Mouse (Mus musculus) embryonic facial prominence, embryonic 12.5 days (tissue): ENCODE measurements around the gene Rnf183. TPM values are rescaled to one million over a fixed set of nuclear protein-coding genes. Genes with fewer than 3 reads are reported as not detected.
A peak's percentile ranks its signal among the peaks of the same experiment; 100 is the strongest.
"Not testable (repeated sequence)": the region's sequence is repeated elsewhere in the genome, so short reads cannot be mapped to it uniquely, and the experiment has no call there.

Experiments
- ATAC-seq: fragments of 200-750 bp; cut with Nextera tagmentation; 2 replicates; pipeline ENCODE4 v1.8.0; 2017; ENCODE audit not compliant: insufficient number of reproducible peaks, insufficient read depth, low FRiP score, low TSS enrichment
- H3K27ac ChIP-seq: fragments of 300-500 bp; sonication (generic); 2 replicates; pipeline ENCODE4 v1.5.1; 2016; ENCODE audit warnings: mild to moderate bottlenecking
- H3K27me3 ChIP-seq: fragments of 300-500 bp; sonication (generic); 2 replicates; pipeline ENCODE4 v1.6.1; 2016; ENCODE audit warnings: mild to moderate bottlenecking, moderate library complexity
- H3K36me3 ChIP-seq: fragments of 300-500 bp; sonication (generic); 2 replicates; pipeline ENCODE4 v1.6.1; 2016; ENCODE audit warnings: mild to moderate bottlenecking
- H3K4me1 ChIP-seq: fragments of 300-500 bp; sonication (generic); 2 replicates; pipeline ENCODE4 v1.6.1; 2016
- H3K4me2 ChIP-seq: fragments of 300-500 bp; sonication (generic); replicated peaks from 2 replicates; pipeline ENCODE4 v1.6.1; 2016; ENCODE audit warnings: mild to moderate bottlenecking, moderate library complexity
- H3K4me3 ChIP-seq: fragments of 300-500 bp; sonication (generic); 2 replicates; pipeline ENCODE4 v1.5.1; 2016; ENCODE audit warnings: mild to moderate bottlenecking
- H3K9ac ChIP-seq: fragments of 300-500 bp; sonication (generic); 2 replicates; pipeline ENCODE4 v1.6.1; 2016; ENCODE audit warnings: mild to moderate bottlenecking, moderate library complexity
- H3K9me3 ChIP-seq: fragments of 300-500 bp; sonication (generic); 2 replicates; pipeline ENCODE4 v1.6.1; 2016; ENCODE audit warnings: mild to moderate bottlenecking, moderate library complexity
- WGBS: fragments of 180-500 bp; shearing (Covaris S2); methylation state at CpG from one replicate; pipeline ENCODE4 v1.1.7; 2016; 5-methylcytosine and 5-hydroxymethylcytosine counted together
- polyA plus RNA-seq: library from polyadenylated mRNA; unstranded; fragments of >200 nt; fragmentation: Nextera tagmentation; extraction: Ambion mirVana; gene quantifications from 2 replicates; pipeline ENCODE4 v1.2.1, GENCODE M21; 2016

Gene Rnf183
- not detected in 2 replicates for polyA plus RNA-seq

DNA sequence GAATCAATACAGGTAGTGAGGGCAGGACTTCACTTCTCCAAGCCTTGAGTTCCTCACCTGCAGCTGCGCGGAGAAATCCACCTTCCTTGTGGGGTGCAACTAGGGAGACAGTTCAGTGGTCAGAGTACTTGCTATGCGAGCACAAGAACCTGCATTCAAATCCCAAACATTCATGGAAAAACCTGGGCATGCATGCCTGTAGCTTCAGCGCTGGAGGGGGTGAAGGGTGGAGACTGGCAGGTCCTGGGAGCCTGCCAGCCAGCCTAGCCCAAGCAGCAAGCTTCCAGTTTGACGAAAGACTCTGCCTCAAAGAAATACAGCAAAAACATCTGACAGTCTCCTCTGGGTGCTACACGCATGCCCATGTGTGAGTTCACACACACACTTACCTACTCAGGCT, at the start of gene Rnf183:
Rnf183 (minus strand) TSS at position 172 of the 400 bp plus-strand sequence.
- Histone ChIP-seq H3K27ac (no peak within 1 kb of the TSS), H3K9me3 (no peaks in the 10 kb centered on the region), H3K9ac (no peak within 1 kb of the TSS), H3K4me2 (no peak within 1 kb of the TSS), H3K27me3 (no peaks in the 10 kb centered on the region), H3K4me3 (no peak within 1 kb of the TSS), H3K4me1 (no peaks in the 10 kb centered on the region), H3K36me3 (no peaks in the 10 kb centered on the region)
- 79% methylated on average over 6 of the region's 6 CpGs for WGBS
- ATAC-seq = no peak

DNA sequence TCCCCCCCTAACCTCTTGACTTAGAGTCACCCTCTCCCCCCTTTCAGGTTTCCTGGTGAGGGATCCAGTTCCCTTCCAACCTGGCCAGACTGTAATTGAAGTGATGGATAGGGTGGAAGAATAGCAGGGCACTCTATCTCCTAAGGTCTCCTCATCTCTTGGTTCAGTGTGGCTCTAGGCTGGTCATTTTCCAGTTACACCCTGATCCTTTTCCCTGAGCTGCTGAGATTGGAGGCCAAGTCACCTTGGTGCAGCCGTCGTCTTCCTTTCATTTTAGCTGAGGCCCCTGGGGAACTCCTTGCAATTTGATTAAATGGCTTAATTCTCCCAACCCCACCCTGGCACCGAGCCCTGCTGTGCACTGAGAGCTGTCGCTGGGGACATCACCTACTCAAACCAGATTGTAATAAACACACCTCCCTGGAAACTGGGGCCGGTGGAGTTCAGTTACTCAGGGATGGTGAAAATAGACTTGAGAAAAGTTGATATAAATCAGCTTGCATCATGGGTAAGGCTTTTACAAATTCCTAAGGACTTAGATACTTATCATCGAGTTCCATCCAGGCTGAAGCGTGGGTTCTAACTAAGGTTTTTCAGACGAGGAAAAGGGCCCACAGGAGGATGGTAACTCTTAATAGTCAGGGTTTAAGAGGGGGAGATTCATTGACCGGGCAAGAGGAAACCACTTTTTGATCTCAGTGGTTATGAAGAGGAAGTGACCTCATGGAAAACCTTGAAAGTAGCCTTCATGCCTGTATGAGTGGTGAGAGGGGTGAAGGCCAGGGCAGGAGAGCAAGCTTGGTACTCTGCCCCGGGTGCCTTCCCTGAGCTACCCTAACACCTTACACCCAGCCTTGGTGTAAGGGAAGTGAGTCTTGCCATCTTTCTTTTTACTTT, 45.9 kb upstream of the Rnf183 start:
- Histone ChIP-seq H3K4me2 (no peak overlapping the region), H3K4me1 (peaks cover 11% of the 10 kb centered on the region), H3K27ac (no peak overlapping the region), H3K9ac (no peak overlapping the region), H3K9me3 (no peaks in the 10 kb centered on the region), H3K36me3 (no peaks in the 10 kb centered on the region), H3K27me3 (peaks cover 27% of the 10 kb centered on the region), H3K4me3 (peak overlapping the region; percentile 44; the same call in 1 of the 2 replicates)
- WGBS = 45% methylated on average over 10 of the region's 10 CpGs
- no peak for ATAC-seq

- 3% methylated on average over 71 of the region's 71 CpGs for WGBS
- Histone ChIP-seq H3K27ac (no peak within 1 kb of the TSS), H3K9ac (no peak within 1 kb of the TSS), H3K4me2 (peak within 1 kb of the TSS; percentile 88), H3K27me3 (peaks cover 27% of the 10 kb centered on the region), H3K36me3 (no peaks in the 10 kb centered on the region), H3K9me3 (no peaks in the 10 kb centered on the region), H3K4me1 (peaks cover 11% of the 10 kb centered on the region), H3K4me3 (peak within 1 kb of the TSS; percentile 44)
- peak; percentile 42; the same call in 1 of the 2 replicates for ATAC-seq
Observed at GRCm38 (mm10) chr4:62479937-62480708, 45.1 kb upstream of the Rnf183 start, which contains the start of gene Bspry. Gene Bspry, plus strand, starts transcription at chr4:62480053.

- Histone ChIP-seq H3K27me3 (peaks cover 27% of the 10 kb centered on the region), H3K4me1 (peaks cover 11% of the 10 kb centered on the region), H3K4me3 (peak overlapping the region; percentile 44), H3K4me2 (peak overlapping the region; percentile 88)
- H3K9me3 ChIP-seq, H3K9ac ChIP-seq, H3K36me3 ChIP-seq, H3K27ac ChIP-seq, ATAC-seq: not testable (repeated sequence)
- 13% methylated on average over 11 of the region's 11 CpGs for WGBS
Observed at GRCm38 (mm10) chr4:62479593-62479936, 44.5 kb upstream of the Rnf183 start.

DNA sequence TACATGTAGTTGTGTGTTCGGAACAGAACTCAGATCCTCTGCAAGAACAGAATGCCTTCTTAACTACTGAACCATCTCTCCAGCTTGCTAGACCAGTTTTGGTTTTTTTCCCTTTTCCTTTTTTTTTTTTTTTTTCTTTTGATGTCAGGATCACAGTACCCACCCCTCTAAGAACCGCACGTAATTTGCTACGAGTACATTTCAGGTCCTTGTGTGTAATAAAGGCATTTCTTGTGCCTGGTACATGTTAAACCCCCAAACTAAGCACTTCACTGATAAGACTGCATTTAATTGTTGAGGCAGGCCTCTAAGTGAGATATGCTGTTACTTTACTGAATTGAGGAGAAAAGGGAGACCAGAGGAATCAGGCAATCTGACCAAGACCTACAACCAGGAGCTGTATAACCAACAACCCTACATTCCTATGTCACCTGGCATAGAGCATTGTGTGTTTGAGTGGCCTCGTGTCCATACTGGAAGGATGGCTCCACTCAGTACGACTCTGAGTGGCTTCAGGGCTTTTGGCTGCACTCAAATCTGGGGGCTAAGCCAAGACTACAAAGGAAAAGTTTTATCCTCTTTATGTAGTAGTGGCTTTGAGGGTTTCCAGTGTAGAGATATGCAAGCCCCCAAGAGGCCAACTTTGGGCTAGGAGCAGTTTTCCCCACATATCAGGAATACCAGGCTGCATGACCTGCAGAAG, 42.6 kb upstream of the Rnf183 start:
- Histone ChIP-seq H3K27ac (no peak overlapping the region), H3K4me3 (no peak overlapping the region), H3K4me1 (peaks cover 11% of the 10 kb centered on the region), H3K36me3 (no peaks in the 10 kb centered on the region), H3K27me3 (peaks cover 25% of the 10 kb centered on the region), H3K9me3 (no peaks in the 10 kb centered on the region), H3K9ac (no peak overlapping the region), H3K4me2 (no peak overlapping the region)
- no peak for ATAC-seq
- 79% methylated on average over 6 of the region's 6 CpGs for WGBS

DNA sequence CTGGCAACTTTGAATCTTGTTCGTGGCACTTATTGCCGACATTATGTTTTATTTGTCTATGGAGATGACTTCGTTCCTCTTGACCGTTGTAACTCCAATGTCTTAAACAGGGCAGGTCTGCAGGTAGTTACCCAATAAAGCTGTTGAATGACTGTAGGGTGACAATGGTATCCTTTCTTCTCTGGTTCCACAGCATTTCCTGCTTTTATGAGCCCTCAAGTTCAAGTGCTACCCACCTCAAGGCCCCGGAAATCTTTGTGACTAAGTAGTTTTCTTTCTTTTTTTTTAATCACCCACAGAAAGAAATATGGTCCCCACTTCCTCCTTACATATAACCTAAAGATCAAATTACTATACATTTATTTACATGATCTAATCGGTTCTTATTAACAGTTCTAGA, 40.7 kb upstream of the Rnf183 start:
- Histone ChIP-seq H3K9ac (no peak overlapping the region), H3K27ac (no peak overlapping the region), H3K4me3 (no peak overlapping the region), H3K9me3 (no peaks in the 10 kb centered on the region), H3K36me3 (no peaks in the 10 kb centered on the region), H3K4me2 (no peak overlapping the region), H3K4me1 (peaks cover 11% of the 10 kb centered on the region), H3K27me3 (peaks cover 24% of the 10 kb centered on the region)
- 87% methylated on average over 6 of the region's 6 CpGs for WGBS
- ATAC-seq = no peak

DNA sequence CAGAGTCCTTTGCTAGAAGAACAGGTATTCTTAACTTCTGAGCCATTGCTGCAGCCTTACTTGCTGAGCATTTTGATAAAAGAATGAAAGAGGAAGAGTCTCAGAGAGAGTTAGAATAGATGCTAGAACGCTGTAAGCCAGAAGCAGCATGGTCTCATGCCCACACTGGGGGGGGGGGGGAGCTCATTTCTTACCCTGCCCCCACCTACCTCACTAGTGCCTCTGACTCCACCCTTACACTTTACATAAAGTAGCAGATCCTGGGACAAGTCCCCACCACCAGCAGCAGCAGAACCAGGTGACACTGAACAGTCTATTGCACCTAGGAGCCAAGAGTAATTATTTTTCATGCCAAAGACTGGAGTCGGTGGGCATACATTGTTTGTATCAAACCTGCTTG, 40.1 kb upstream of the Rnf183 start:
- no peak overlapping the region for H3K4me3 ChIP-seq
- H3K36me3 ChIP-seq = no peaks in the 10 kb centered on the region
- H3K9ac ChIP-seq = no peak overlapping the region
- peaks cover 17% of the 10 kb centered on the region for H3K27me3 ChIP-seq
- no peak overlapping the region for H3K27ac ChIP-seq
- H3K4me1 ChIP-seq = peaks cover 5% of the 10 kb centered on the region; the same call in 1 of the 2 replicates
- no peak overlapping the region for H3K4me2 ChIP-seq
- ATAC-seq = no peak
- no peaks in the 10 kb centered on the region for H3K9me3 ChIP-seq
- 72% methylated on average over 2 of the region's 2 CpGs for WGBS

- Histone ChIP-seq H3K36me3 (no peaks in the 10 kb centered on the region; the same call in 1 of the 2 replicates), H3K4me2 (no peak overlapping the region), H3K4me1 (no peaks in the 10 kb centered on the region), H3K9me3 (no peaks in the 10 kb centered on the region), H3K27ac (no peak overlapping the region), H3K27me3 (no peaks in the 10 kb centered on the region), H3K9ac (no peak overlapping the region), H3K4me3 (no peak overlapping the region)
- ATAC-seq = no peak
- WGBS = 94% methylated on average over 2 of the region's 2 CpGs
Observed at GRCm38 (mm10) chr4:62472071-62472470, 37.0 kb upstream of the Rnf183 start.

GRCm38 (mm10) chr4:62470598-62471051, 35.6 kb upstream of the Rnf183 start, which contains the start of gene Wdr31:
Gene Wdr31, minus strand, starts transcription at chr4:62470896.
- Histone ChIP-seq H3K27ac (no peak within 1 kb of the TSS), H3K27me3 (no peaks in the 10 kb centered on the region), H3K36me3 (no peaks in the 10 kb centered on the region; the same call in 1 of the 2 replicates), H3K9me3 (no peaks in the 10 kb centered on the region), H3K9ac (peak within 1 kb of the TSS; percentile 62), H3K4me2 (peak within 1 kb of the TSS; percentile 74), H3K4me3 (peak within 1 kb of the TSS; percentile 64), H3K4me1 (no peaks in the 10 kb centered on the region)
- peak; percentile 91 for ATAC-seq
- under 1% methylated on average over 30 of the region's 30 CpGs for WGBS

DNA sequence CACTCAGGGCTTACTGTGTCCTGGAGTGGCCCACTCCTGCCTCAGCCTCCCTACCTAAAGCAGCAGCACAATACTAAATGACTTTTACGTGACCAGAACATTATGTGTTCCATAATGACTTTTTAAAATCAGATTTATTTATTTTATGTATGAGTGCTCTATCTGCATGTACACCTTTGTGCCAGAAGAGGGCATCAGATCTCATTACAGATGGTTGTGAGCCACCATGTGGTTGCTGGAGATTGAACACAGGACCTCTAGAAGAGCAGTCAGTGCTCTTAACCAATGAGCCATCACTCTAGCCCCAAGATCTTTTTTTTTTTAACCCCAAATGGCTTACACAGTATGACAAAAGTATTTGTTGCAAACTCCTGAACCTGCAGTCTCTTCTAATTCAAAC, 33.1 kb upstream of the Rnf183 start:
- Histone ChIP-seq H3K4me2 (no peak overlapping the region), H3K4me3 (no peak overlapping the region), H3K27me3 (no peaks in the 10 kb centered on the region), H3K36me3 (no peaks in the 10 kb centered on the region; the same call in 1 of the 2 replicates), H3K27ac (no peak overlapping the region), H3K9ac (no peak overlapping the region), H3K4me1 (no peaks in the 10 kb centered on the region), H3K9me3 (no peaks in the 10 kb centered on the region)
- ATAC-seq = no peak
- 100% methylated on average over 1 of the region's 1 CpGs for WGBS

- H3K27me3 ChIP-seq = no peaks in the 10 kb centered on the region
- 90% methylated on average over 2 of the region's 2 CpGs for WGBS
- H3K4me2 ChIP-seq = no peak overlapping the region
- no peak overlapping the region for H3K4me3 ChIP-seq
- H3K4me1 ChIP-seq = no peaks in the 10 kb centered on the region
- H3K27ac ChIP-seq = no peak overlapping the region
- H3K36me3 ChIP-seq = no peaks in the 10 kb centered on the region
- H3K9me3 ChIP-seq = no peaks in the 10 kb centered on the region
- no peak for ATAC-seq
- H3K9ac ChIP-seq = no peak overlapping the region
Observed at GRCm38 (mm10) chr4:62463124-62463523, 28.1 kb upstream of the Rnf183 start.
